Mouse (Mus musculus) stomach, embryonic 14.5 days (tissue): ENCODE results near the gene Fam102a. TPM values are rescaled to one million over a fixed set of nuclear protein-coding genes. Genes with fewer than 3 reads are reported as not detected.

Source experiments
- ATAC-seq: fragments of 200-750 bp; cut with Nextera tagmentation; 2 replicates; pipeline ENCODE4 v1.8.0; 2017; ENCODE audit warnings: low read depth, moderate TSS enrichment; ENCODE audit not compliant: insufficient number of reproducible peaks, insufficient read depth, low FRiP score
- H3K27ac ChIP-seq: fragments of 300-500 bp; sonication (generic); 2 replicates; pipeline ENCODE4 v1.5.1; 2014; ENCODE audit warnings: mild to moderate bottlenecking, low read length, moderate library complexity, mixed read lengths
- H3K27me3 ChIP-seq: fragments of 300-500 bp; sonication (generic); 2 replicates; pipeline ENCODE4 v1.6.1; 2014; ENCODE audit warnings: low read length, control low read depth, mixed read lengths; ENCODE audit not compliant: control insufficient read depth, insufficient read depth
- H3K36me3 ChIP-seq: fragments of 300-500 bp; sonication (generic); 2 replicates; pipeline ENCODE4 v1.6.1; 2014; ENCODE audit warnings: mild to moderate bottlenecking, control low read depth, low read length, moderate library complexity, mixed read lengths; ENCODE audit not compliant: control insufficient read depth, insufficient read depth
- H3K4me1 ChIP-seq: fragments of 300-500 bp; sonication (generic); 2 replicates; pipeline ENCODE4 v1.6.1; 2014; ENCODE audit warnings: low read length, control low read depth, mixed read lengths; ENCODE audit not compliant: control insufficient read depth, insufficient read depth
- H3K4me2 ChIP-seq: fragments of 300-500 bp; sonication (generic); replicated peaks from 2 replicates; pipeline ENCODE4 v1.6.1; 2014; ENCODE audit warnings: low read depth, low read length, control low read depth
- H3K4me3 ChIP-seq: fragments of 300-500 bp; sonication (generic); 2 replicates; pipeline ENCODE4 v1.5.1; 2014; ENCODE audit warnings: low read depth, low read length, control low read depth
- H3K9ac ChIP-seq: fragments of 300-500 bp; sonication (generic); replicated peaks from 2 replicates; pipeline ENCODE4 v1.6.1; 2014; ENCODE audit warnings: low read depth, mild to moderate bottlenecking, control low read depth, low read length, moderate library complexity, mixed read lengths
- H3K9me3 ChIP-seq: fragments of 300-500 bp; sonication (generic); 2 replicates; pipeline ENCODE4 v1.6.1; 2016; ENCODE audit warnings: low read depth, low read length, control low read depth; ENCODE audit not compliant: control insufficient read depth
- WGBS: fragments of 180-500 bp; shearing (Covaris S2); extraction: QIAGEN DNeasy Blood & Tissue Kit; methylation state at CpG from one replicate; pipeline ENCODE4 v1.1.7; 2014; 5-methylcytosine and 5-hydroxymethylcytosine counted together
- polyA plus RNA-seq: library from polyadenylated mRNA; unstranded; fragments of >200 nt; fragmentation: Nextera tagmentation; extraction: Ambion mirVana; gene quantifications from 2 replicates; pipeline ENCODE4 v1.2.1, GENCODE M21; 2014

The Fam102a gene
- polyA plus RNA-seq, 1 experiment from 2014 or later = 10.6 TPM

- no peaks in the 10 kb centered on the region for H3K9me3 ChIP-seq
- H3K9ac ChIP-seq = no peak overlapping the region
- no peaks in the 10 kb centered on the region for H3K4me1 ChIP-seq
- ATAC-seq = no peak
- H3K4me3 ChIP-seq = no peak overlapping the region
- H3K27ac ChIP-seq = no peak overlapping the region
- WGBS = 87% methylated on average over 13 of the region's 13 CpGs
- H3K4me2 ChIP-seq = no peak overlapping the region
- H3K27me3 ChIP-seq = no peaks in the 10 kb centered on the region
- H3K36me3 ChIP-seq = peaks cover 11% of the 10 kb centered on the region; the same call in 1 of the 2 replicates
Observed at GRCm38 (mm10) chr2:32596725-32597124, 61.6 kb downstream of the Fam102a start.

GRCm38 (mm10) chr2:32597248-32597647 lies 62.1 kb downstream of the Fam102a start:
- H3K4me1 ChIP-seq = no peaks in the 10 kb centered on the region
- no peak for ATAC-seq
- no peak overlapping the region for H3K4me2 ChIP-seq
- H3K36me3 ChIP-seq = peaks cover 11% of the 10 kb centered on the region; the same call in 1 of the 2 replicates
- no peak overlapping the region for H3K9ac ChIP-seq
- no peak overlapping the region for H3K27ac ChIP-seq
- no peak overlapping the region for H3K4me3 ChIP-seq
- H3K9me3 ChIP-seq = no peaks in the 10 kb centered on the region
- 86% methylated on average over 5 of the region's 5 CpGs for WGBS
- H3K27me3 ChIP-seq = no peaks in the 10 kb centered on the region

GRCm38 (mm10) chr2:32597699-32598098 lies 62.6 kb downstream of the Fam102a start:
- Histone ChIP-seq H3K4me2 (no peak overlapping the region), H3K9me3 (no peaks in the 10 kb centered on the region), H3K4me1 (0 out of 2 replicates have a peak, but pooled peaks cover 4% of the 10 kb centered on the region), H3K27me3 (no peaks in the 10 kb centered on the region), H3K4me3 (no peak overlapping the region), H3K27ac (no peak overlapping the region), H3K9ac (no peak overlapping the region), H3K36me3 (peaks cover 11% of the 10 kb centered on the region; the same call in 1 of the 2 replicates)
- 91% methylated on average over 5 of the region's 5 CpGs for WGBS
- ATAC-seq = no peak

- Histone ChIP-seq H3K4me3 (no peak overlapping the region), H3K9ac (no peak overlapping the region), H3K4me2 (no peak overlapping the region), H3K27me3 (no peaks in the 10 kb centered on the region), H3K36me3 (peaks cover 11% of the 10 kb centered on the region; the same call in 1 of the 2 replicates), H3K27ac (no peak overlapping the region), H3K9me3 (no peaks in the 10 kb centered on the region), H3K4me1 (0 out of 2 replicates have a peak, but pooled peaks cover 4% of the 10 kb centered on the region)
- no peak for ATAC-seq
- WGBS = 90% methylated on average over 8 of the region's 8 CpGs
Observed at GRCm38 (mm10) chr2:32598506-32598905, 63.4 kb downstream of the Fam102a start.

GRCm38 (mm10) chr2:32599409-32599808 lies 64.3 kb downstream of the Fam102a start, which contains the start of gene St6galnac6:
St6galnac6 (plus strand) TSS chr2:32599709.
- H3K27ac ChIP-seq = no peak within 1 kb of the TSS
- no peak within 1 kb of the TSS for H3K9ac ChIP-seq
- peaks cover 7% of the 10 kb centered on the region; the same call in 1 of the 2 replicates for H3K36me3 ChIP-seq
- no peak for ATAC-seq
- WGBS = 92% methylated on average over 3 of the region's 3 CpGs
- H3K27me3 ChIP-seq = no peaks in the 10 kb centered on the region
- 0 out of 2 replicates have a peak, but pooled peaks cover 4% of the 10 kb centered on the region for H3K4me1 ChIP-seq
- no peak within 1 kb of the TSS for H3K4me3 ChIP-seq
- H3K4me2 ChIP-seq = no peak within 1 kb of the TSS
- H3K9me3 ChIP-seq = no peaks in the 10 kb centered on the region

GRCm38 (mm10) chr2:32601417-32602065 lies 66.4 kb downstream of the Fam102a start:
- H3K27ac ChIP-seq = no peak overlapping the region
- no peak overlapping the region for H3K4me3 ChIP-seq
- no peaks in the 10 kb centered on the region for H3K9me3 ChIP-seq
- no peak overlapping the region for H3K4me2 ChIP-seq
- peaks cover 7% of the 10 kb centered on the region; the same call in 1 of the 2 replicates for H3K36me3 ChIP-seq
- no peak overlapping the region for H3K9ac ChIP-seq
- WGBS = 46% methylated on average over 8 of the region's 8 CpGs
- 0 out of 2 replicates have a peak, but pooled peaks have one; percentile 25 for ATAC-seq
- 0 out of 2 replicates have a peak, but pooled peaks cover 4% of the 10 kb centered on the region for H3K4me1 ChIP-seq
- no peaks in the 10 kb centered on the region for H3K27me3 ChIP-seq

GRCm38 (mm10) chr2:32602600-32603054 lies 67.5 kb downstream of the Fam102a start:
- H3K4me2 ChIP-seq = peak overlapping the region; percentile 39
- no peak overlapping the region for H3K9ac ChIP-seq
- H3K36me3 ChIP-seq = 0 out of 2 replicates have a peak, but pooled peaks cover 1% of the 10 kb centered on the region
- peak overlapping the region; percentile 28; the same call in 1 of the 2 replicates for H3K27ac ChIP-seq
- WGBS = 2% methylated on average over 11 of the region's 11 CpGs
- no peaks in the 10 kb centered on the region for H3K27me3 ChIP-seq
- peak; percentile 59; the same call in 1 of the 2 replicates for ATAC-seq
- 0 out of 2 replicates have a peak, but pooled peaks cover 4% of the 10 kb centered on the region for H3K4me1 ChIP-seq
- H3K9me3 ChIP-seq = no peaks in the 10 kb centered on the region
- H3K4me3 ChIP-seq = peak overlapping the region; percentile 24

- Histone ChIP-seq H3K4me2 (no peak overlapping the region), H3K9ac (no peak overlapping the region), H3K4me3 (no peak overlapping the region), H3K27ac (no peak overlapping the region), H3K9me3 (no peaks in the 10 kb centered on the region), H3K27me3 (no peaks in the 10 kb centered on the region), H3K4me1 (peaks cover 15% of the 10 kb centered on the region; the same call in 1 of the 2 replicates), H3K36me3 (no peaks in the 10 kb centered on the region)
- ATAC-seq = no peak
- WGBS = 34% methylated on average over 10 of the region's 10 CpGs
Observed at GRCm38 (mm10) chr2:32604631-32605030, 69.5 kb downstream of the Fam102a start.
